Mouse (Mus musculus): ENCODE measurements around the gene Ntn5. TPM values are rescaled to one million over a fixed set of nuclear protein-coding genes. Genes with fewer than 3 reads are reported as not detected.
"Not testable (repeated sequence)": the region's sequence is repeated elsewhere in the genome, so short reads cannot be mapped to it uniquely, and the experiment has no call there.

Ntn5 gene
- total and polyA plus RNA-seq, 3 experiments: 0.08 to 0.57 TPM; not detected in 1

GRCm38 (mm10) chr7:45646671-45647070 is 37.2 kb upstream of the Ntn5 start:
- no peak for TF ChIP-seq BHLHE40 (IDR thresholded peaks at IDR 0.05; ENCODE audit: low read depth, low read length)
- no peak for TF ChIP-seq JUN (IDR thresholded peaks at IDR 0.05; ENCODE audit: insufficient read depth, low read depth, low read length)
- no peak for TF ChIP-seq SMC3 (IDR thresholded peaks at IDR 0.05; ENCODE audit: low read depth, low read length)
- TF ChIP-seq MAZ (IDR thresholded peaks at IDR 0.05; ENCODE audit: low read depth, low read length): no peak
- TF ChIP-seq CHD2 (IDR thresholded peaks at IDR 0.05; ENCODE audit: low read length): no peak
- no peak for TF ChIP-seq ZC3H11A (IDR thresholded peaks at IDR 0.05; ENCODE audit: low read depth, low read length)
- TF ChIP-seq ELF1 (IDR thresholded peaks at IDR 0.05; ENCODE audit: low read depth, low read length): no peak
- no peak for TF ChIP-seq PAX5 (IDR thresholded peaks at IDR 0.05; ENCODE audit: low read length)
- no peak for TF ChIP-seq E2F4 (IDR thresholded peaks at IDR 0.05; ENCODE audit: insufficient replicate concordance, low read depth, low read length)
- no peak for TF ChIP-seq NELFE (IDR thresholded peaks at IDR 0.05; ENCODE audit: low read depth, low read length)
- no peak for TF ChIP-seq MAFK (IDR thresholded peaks at IDR 0.05; ENCODE audit: insufficient replicate concordance, low read length)
- TF ChIP-seq POLR2A (IDR thresholded peaks at IDR 0.05; ENCODE audit: low read depth, low read length): no peak
- TF ChIP-seq MXI1 (IDR thresholded peaks at IDR 0.05; ENCODE audit: low read depth, low read length): no peak
- TF ChIP-seq IRF4 (IDR thresholded peaks at IDR 0.05; ENCODE audit: low read depth, low read length): no peak
- no peak for TF ChIP-seq ZNF384 (IDR thresholded peaks at IDR 0.05; ENCODE audit: low read depth, low read length)

GRCm38 (mm10) chr7:45649351-45649750 is 34.5 kb upstream of the Ntn5 start:
- dilution Hi-C loops (cut with MboI; ENCODE audit: extremely low pct_ligation_motif_present, extremely low pct_unique_long_range_greater_than_20kb, low sequenced_read_pairs) (no loop called here), in situ Hi-C loops (cut with MboI; ENCODE audit: low pct_ligation_motif_present, low pct_unique_long_range_greater_than_20kb, low sequenced_read_pairs) (no loop called here)
- Histone ChIP-seq H3K27me3 (replicated peaks) (no peaks in the 10 kb centered on the region), H3K4me2 (ENCODE audit: insufficient read depth, low read depth, poor library complexity, severe bottlenecking) (no peak overlapping the region), H3K9me3 (replicated peaks; ENCODE audit: low read length) (no peaks in the 10 kb centered on the region), H3K9ac (ENCODE audit: insufficient read depth, low read depth) (no peak overlapping the region), H3K4me1 (ENCODE audit: control insufficient read depth in 1 of 2, insufficient read depth in 2 of 2) (peaks cover 18 to 35% of the 10 kb centered on the region in 2 experiments), H3K79me2 (replicated peaks; ENCODE audit: control insufficient read depth, extremely low read depth, insufficient read depth, poor library complexity, severe bottlenecking) (no peaks in the 10 kb centered on the region), H3K27ac (ENCODE audit: insufficient read depth, low read depth) (no peak overlapping the region), H3K36me3 (replicated peaks in 1 of 2; ENCODE audit: control insufficient read depth in 1 of 2, insufficient read depth in 1 of 2, low read length in 1 of 2) (no peaks in the 10 kb centered on the region), H3K4me3 (replicated peaks in 1 of 3; ENCODE audit: low read depth in 2 of 3, low read length in 2 of 3, poor library complexity in 1 of 3) (no peak overlapping the region)
- DNase-seq (ENCODE audit: extremely low read depth): no peak
- TF ChIP-seq EP300 (IDR thresholded peaks at IDR 0.05; ENCODE audit: low read length) (no peak), POLR2A (IDR thresholded peaks at IDR 0.05; ENCODE audit: low read depth, low read length) (no peak), UBTF (IDR thresholded peaks at IDR 0.05; ENCODE audit: low read depth, low read length) (no peak), MXI1 (IDR thresholded peaks at IDR 0.05; ENCODE audit: low read depth, low read length) (no peak), USF1 (IDR thresholded peaks at IDR 0.05; ENCODE audit: low read depth, low read length) (no peak), ZMIZ1 (IDR thresholded peaks at IDR 0.05; ENCODE audit: low read depth, low read length) (no peak), ETS1 (conservative IDR thresholded peaks at IDR 0.05; ENCODE audit: low read depth, low read length) (no peak), MEF2A (IDR thresholded peaks at IDR 0.05; ENCODE audit: borderline replicate concordance, low read depth, low read length) (no peak), RCOR1 (conservative IDR thresholded peaks at IDR 0.05; ENCODE audit: low read depth, low read length) (no peak), USF2 (conservative IDR thresholded peaks at IDR 0.05; ENCODE audit: low read depth, low read length) (no peak), NELFE (IDR thresholded peaks at IDR 0.05; ENCODE audit: low read depth, low read length) (no peak), MAZ (IDR thresholded peaks at IDR 0.05; ENCODE audit: low read depth, low read length) (no peak), ELF1 (IDR thresholded peaks at IDR 0.05; ENCODE audit: low read depth, low read length) (no peak), ZC3H11A (IDR thresholded peaks at IDR 0.05; ENCODE audit: low read depth, low read length) (no peak), ZKSCAN1 (IDR thresholded peaks at IDR 0.05; ENCODE audit: borderline replicate concordance, low read depth, low read length) (no peak)

More at GRCm38 (mm10) chr7:45646671-45647070, 37.2 kb upstream of the Ntn5 start:
- no peaks in the 10 kb centered on the region for H3K79me2 ChIP-seq (replicated peaks; ENCODE audit: control insufficient read depth, extremely low read depth, insufficient read depth, poor library complexity, severe bottlenecking)
- dilution Hi-C loops (cut with MboI; ENCODE audit: extremely low pct_ligation_motif_present, extremely low pct_unique_long_range_greater_than_20kb, low sequenced_read_pairs) (no loop called here), in situ Hi-C loops (cut with MboI; ENCODE audit: low pct_ligation_motif_present, low pct_unique_long_range_greater_than_20kb, low sequenced_read_pairs) (no loop called here)
- DNase-seq (ENCODE audit: extremely low read depth): no peak
- no peaks in the 10 kb centered on the region for H3K36me3 ChIP-seq (replicated peaks in 1 of 2; ENCODE audit: control insufficient read depth in 1 of 2, insufficient read depth in 1 of 2, low read length in 1 of 2)
- no peak overlapping the region for H3K4me2 ChIP-seq (ENCODE audit: insufficient read depth, low read depth, poor library complexity, severe bottlenecking)
- H3K9ac ChIP-seq (ENCODE audit: insufficient read depth, low read depth): no peak overlapping the region
- peaks cover 28 to 59% of the 10 kb centered on the region in 2 experiments for H3K4me1 ChIP-seq (ENCODE audit: control insufficient read depth in 1 of 2, insufficient read depth in 2 of 2)
- no peaks in the 10 kb centered on the region for H3K9me3 ChIP-seq (replicated peaks; ENCODE audit: low read length)
- H3K27me3 ChIP-seq (replicated peaks): no peaks in the 10 kb centered on the region
- no peak overlapping the region for H3K27ac ChIP-seq (ENCODE audit: insufficient read depth, low read depth)
- no peak overlapping the region for H3K4me3 ChIP-seq (replicated peaks in 1 of 3; ENCODE audit: low read depth in 2 of 3, low read length in 2 of 3, poor library complexity in 1 of 3)

GRCm38 (mm10) chr7:45650484-45650883 is 33.3 kb upstream of the Ntn5 start:
- DNase-seq (ENCODE audit: extremely low read depth); dilution Hi-C loops (cut with MboI; ENCODE audit: extremely low pct_ligation_motif_present, extremely low pct_unique_long_range_greater_than_20kb, low sequenced_read_pairs): not testable (repeated sequence)
- peaks cover 8 to 23% of the 10 kb centered on the region in 2 experiments for H3K4me1 ChIP-seq (ENCODE audit: control insufficient read depth in 1 of 2, insufficient read depth in 2 of 2)

More at GRCm38 (mm10) chr7:45650484-45650883, 33.3 kb upstream of the Ntn5 start:
- H3K4me3 ChIP-seq (replicated peaks in 1 of 3; ENCODE audit: low read depth in 2 of 3, low read length in 2 of 3, poor library complexity in 1 of 3); H3K36me3 ChIP-seq (replicated peaks in 1 of 2; ENCODE audit: control insufficient read depth in 1 of 2, insufficient read depth in 1 of 2, low read length in 1 of 2); H3K9me3 ChIP-seq (replicated peaks; ENCODE audit: low read length); H3K9ac ChIP-seq (ENCODE audit: insufficient read depth, low read depth); H3K27me3 ChIP-seq (replicated peaks); H3K4me2 ChIP-seq (ENCODE audit: insufficient read depth, low read depth, poor library complexity, severe bottlenecking); H3K27ac ChIP-seq (ENCODE audit: insufficient read depth, low read depth); H3K79me2 ChIP-seq (replicated peaks; ENCODE audit: control insufficient read depth, extremely low read depth, insufficient read depth, poor library complexity, severe bottlenecking); in situ Hi-C loops (cut with MboI; ENCODE audit: low pct_ligation_motif_present, low pct_unique_long_range_greater_than_20kb, low sequenced_read_pairs): not testable (repeated sequence)

Measured in CH12.LX (cell line).